Mouse (Mus musculus) CH12.LX (cell line): ENCODE results near the gene Peli1. TPM values are rescaled to one million over a fixed set of nuclear protein-coding genes. Genes with fewer than 3 reads are reported as not detected.

Experiments used
- DNase-seq: peaks from one replicate; pipeline ENCODE4 v3.0.0-alpha.2; 2013; ENCODE audit errors: extremely low read depth
- H3K27ac ChIP-seq: 2 replicates; pipeline ENCODE4 v1.5.1; 2012; ENCODE audit warnings: low read depth, mild to moderate bottlenecking, control low read depth, moderate library complexity; ENCODE audit not compliant: insufficient read depth
- H3K27me3 ChIP-seq: replicated peaks from 2 replicates; pipeline ENCODE3; 2012; ENCODE audit warnings: inconsistent platforms
- H3K36me3 ChIP-seq, 2 experiments: replicated peaks in 1 of 2; 2 replicates each; pipeline versions ENCODE3 to v1.6.1; 2012; ENCODE audit warnings: inconsistent platforms in 1 of 2, low read length in 1 of 2, mild to moderate bottlenecking in 1 of 2, mixed read lengths in 1 of 2, moderate library complexity in 1 of 2; ENCODE audit not compliant: control insufficient read depth in 1 of 2, insufficient read depth in 1 of 2
- H3K4me1 ChIP-seq, 2 experiments: 2 replicates each; pipeline ENCODE4 v1.6.1; 2012; ENCODE audit warnings: inconsistent platforms in 1 of 2, moderate library complexity in 1 of 2; ENCODE audit not compliant: insufficient read depth in 2 of 2, control insufficient read depth in 1 of 2
- H3K4me2 ChIP-seq: 2 replicates; pipeline ENCODE4 v1.6.1; 2012; ENCODE audit warnings: low read depth, mild to moderate bottlenecking, control low read depth; ENCODE audit not compliant: poor library complexity, insufficient read depth, severe bottlenecking
- H3K4me3 ChIP-seq, 3 experiments: fragments of 150-350 bp in 1 of 3; sonication (generic) in 1 of 3; replicated peaks in 1 of 3; 2 replicates each; pipeline versions ENCODE3 to v1.5.1; 2011 to 2012; ENCODE audit warnings: low read depth in 2 of 3, low read length in 2 of 3, mild to moderate bottlenecking in 2 of 3, moderate library complexity in 2 of 3, control low read depth in 1 of 3, improper control_type of control experiment in 1 of 3, inconsistent platforms in 1 of 3, mixed read lengths in 1 of 3; ENCODE audit not compliant: poor library complexity in 1 of 3
- H3K79me2 ChIP-seq: replicated peaks from 2 replicates; pipeline ENCODE4 v1.6.1; 2012; ENCODE audit warnings: mild to moderate bottlenecking, moderate library complexity; ENCODE audit not compliant: control insufficient read depth, poor library complexity, insufficient read depth, severe bottlenecking; ENCODE audit errors: extremely low read depth
- H3K9ac ChIP-seq: 2 replicates; pipeline ENCODE4 v1.6.1; 2012; ENCODE audit warnings: low read depth, mild to moderate bottlenecking, control low read depth, moderate library complexity; ENCODE audit not compliant: insufficient read depth
- H3K9me3 ChIP-seq: replicated peaks from 2 replicates; pipeline ENCODE3; 2012; ENCODE audit warnings: low read length, inconsistent platforms, mixed read lengths
- CHD1 ChIP-seq: IDR thresholded peaks from 2 replicates; pipeline ENCODE4 v1.6.1; 2012; ENCODE audit warnings: low read depth, low read length, improper control_type of control experiment, inconsistent platforms
- CTCF ChIP-seq, 2 experiments: IDR thresholded peaks in 1 of 2; conservative IDR thresholded peaks in 1 of 2; 2 replicates each; pipeline ENCODE4 v1.5.1; 2011 to 2012; ENCODE audit warnings: low read depth in 2 of 2, low read length in 2 of 2, improper control_type of control experiment in 1 of 2, inconsistent platforms in 1 of 2, mild to moderate bottlenecking in 1 of 2, moderate library complexity in 1 of 2
- EP300 ChIP-seq: IDR thresholded peaks from 2 replicates; pipeline ENCODE4 v1.6.1; 2011; ENCODE audit warnings: low read length, improper control_type of control experiment
- ETS1 ChIP-seq: conservative IDR thresholded peaks from 2 replicates; pipeline ENCODE4 v1.6.1; 2012; ENCODE audit warnings: low read depth, mild to moderate bottlenecking, inconsistent platforms, low read length, improper control_type of control experiment, moderate library complexity
- GABPA ChIP-seq: IDR thresholded peaks from 2 replicates; pipeline ENCODE4 v1.6.1; 2012; ENCODE audit warnings: low read depth, low read length, improper control_type of control experiment, inconsistent platforms; ENCODE audit not compliant: insufficient replicate concordance
- HCFC1 ChIP-seq: IDR thresholded peaks from 2 replicates; pipeline ENCODE4 v1.6.1; 2012; ENCODE audit warnings: low read depth, mild to moderate bottlenecking, inconsistent platforms, low read length, improper control_type of control experiment
- IRF4 ChIP-seq: IDR thresholded peaks from 2 replicates; pipeline ENCODE4 v1.6.1; 2014; ENCODE audit warnings: low read depth, mild to moderate bottlenecking, inconsistent platforms, low read length, improper control_type of control experiment
- JUND ChIP-seq: conservative IDR thresholded peaks from 2 replicates; pipeline ENCODE4 v1.6.1; 2011; ENCODE audit warnings: low read depth, low read length, improper control_type of control experiment
- MAZ ChIP-seq: IDR thresholded peaks from 2 replicates; pipeline ENCODE4 v1.6.1; 2012; ENCODE audit warnings: low read depth, mild to moderate bottlenecking, inconsistent platforms, low read length, improper control_type of control experiment, moderate library complexity
- MEF2A ChIP-seq: IDR thresholded peaks from 2 replicates; pipeline ENCODE4 v1.6.1; 2014; ENCODE audit warnings: low read depth, mild to moderate bottlenecking, inconsistent platforms, low read length, improper control_type of control experiment, borderline replicate concordance
- MXI1 ChIP-seq: IDR thresholded peaks from 2 replicates; pipeline ENCODE4 v1.6.1; 2011; ENCODE audit warnings: mild to moderate bottlenecking, low read depth, low read length, improper control_type of control experiment
- NELFE ChIP-seq: IDR thresholded peaks from 2 replicates; pipeline ENCODE4 v1.6.1; 2011; ENCODE audit warnings: low read depth, low read length, improper control_type of control experiment
- POLR2AphosphoS2 ChIP-seq: IDR thresholded peaks from 2 replicates; pipeline ENCODE4 v1.6.1; 2011; ENCODE audit warnings: low read depth, low read length, improper control_type of control experiment
- RAD21 ChIP-seq: IDR thresholded peaks from 2 replicates; pipeline ENCODE4 v1.6.1; 2011; ENCODE audit warnings: low read depth, mild to moderate bottlenecking, low read length, improper control_type of control experiment, moderate library complexity
- SMC3 ChIP-seq: IDR thresholded peaks from 2 replicates; pipeline ENCODE4 v1.6.1; 2011; ENCODE audit warnings: low read depth, low read length, improper control_type of control experiment
- TBP ChIP-seq: conservative IDR thresholded peaks from 2 replicates; pipeline ENCODE4 v1.6.1; 2011; ENCODE audit warnings: low read depth, low read length, improper control_type of control experiment
- USF2 ChIP-seq: conservative IDR thresholded peaks from 2 replicates; pipeline ENCODE4 v1.6.1; 2011; ENCODE audit warnings: low read depth, low read length, improper control_type of control experiment
- ZC3H11A ChIP-seq: IDR thresholded peaks from 2 replicates; pipeline ENCODE4 v1.6.1; 2012; ENCODE audit warnings: low read depth, mild to moderate bottlenecking, inconsistent platforms, low read length, improper control_type of control experiment
- ZKSCAN1 ChIP-seq: IDR thresholded peaks from 2 replicates; pipeline ENCODE4 v1.6.1; 2012; ENCODE audit warnings: low read depth, inconsistent platforms, low read length, improper control_type of control experiment, borderline replicate concordance
- ZMIZ1 ChIP-seq: IDR thresholded peaks from 2 replicates; pipeline ENCODE4 v1.6.1; 2012; ENCODE audit warnings: low read depth, mild to moderate bottlenecking, inconsistent platforms, low read length, improper control_type of control experiment
- ZNF384 ChIP-seq: IDR thresholded peaks from 2 replicates; pipeline ENCODE4 v1.6.1; 2012; ENCODE audit warnings: low read depth, low read length, improper control_type of control experiment, inconsistent platforms
- dilution Hi-C: fragments of 300-500 bp; cut with MboI; formaldehyde crosslinking; loops from 2 replicates; pipeline ENCODE4 v1.14.3; 2020; ENCODE audit warnings: low sequenced_read_pairs; ENCODE audit not compliant: extremely low pct_unique_long_range_greater_than_20kb, extremely low pct_ligation_motif_present
- in situ Hi-C: fragments of 300-500 bp; cut with MboI; formaldehyde crosslinking; loops from 3 replicates; pipeline ENCODE4 v1.14.3; 2019; ENCODE audit warnings: low sequenced_read_pairs, low pct_ligation_motif_present, low pct_unique_long_range_greater_than_20kb, mixed read lengths
- polyA plus RNA-seq: library from polyadenylated mRNA; unstranded; fragments of >175 nt; gene quantifications from 2 replicates; pipeline ENCODE4 v1.2.1, GENCODE M21; 2012; ENCODE audit warnings: low read depth; ENCODE audit not compliant: insufficient read length
- total RNA-seq, 2 experiments: library from RNA; depleted of rRNA; stranded (reverse); fragments of 300-350 nt in 1 of 2; fragments of >200 nt in 1 of 2; gene quantifications; 2 replicates each; pipeline ENCODE4 v1.2.3; 2012 to 2014

The Peli1 gene
- total and polyA plus RNA-seq, 3 experiments: 6.7 to 25.9 (median 14.8) TPM

DNA sequence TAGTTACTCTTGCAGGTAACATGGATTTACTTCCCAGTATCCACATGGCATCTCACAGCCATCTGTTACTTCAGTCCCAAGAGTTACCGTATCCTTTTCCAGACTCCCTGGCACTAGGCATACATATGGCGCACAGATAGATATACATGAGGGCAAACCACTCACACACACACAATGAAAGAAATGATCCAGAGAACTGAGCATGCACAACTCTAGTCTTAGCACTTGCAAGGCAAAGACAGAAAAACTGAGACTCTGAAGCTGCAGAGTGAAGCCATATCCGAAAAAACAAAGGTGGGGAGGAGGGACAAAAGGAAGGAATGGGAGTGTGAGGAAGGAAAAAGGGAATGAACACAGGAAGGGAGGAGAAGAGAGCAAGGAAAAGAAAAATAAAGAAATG lies 27.8 kb upstream of the Peli1 start:
- H3K9me3 ChIP-seq: no peaks in the 10 kb centered on the region
- no peaks in the 10 kb centered on the region for H3K79me2 ChIP-seq
- H3K4me1 ChIP-seq: 0 out of 4 replicates have a peak, but pooled peaks cover 0 to 2% of the 10 kb centered on the region in 2 experiments
- H3K9ac ChIP-seq: no peak overlapping the region
- dilution Hi-C loops (no loop called here), in situ Hi-C loops (no loop called here)
- H3K27ac ChIP-seq: no peak overlapping the region
- no peak for DNase-seq
- no peaks in the 10 kb centered on the region for H3K27me3 ChIP-seq
- H3K36me3 ChIP-seq: no peaks in the 10 kb centered on the region
- no peak for TF ChIP-seq JUND
- TF ChIP-seq, all 38 proteins: peak for 0
- H3K4me3 ChIP-seq: no peak overlapping the region
- no peak overlapping the region for H3K4me2 ChIP-seq

DNA sequence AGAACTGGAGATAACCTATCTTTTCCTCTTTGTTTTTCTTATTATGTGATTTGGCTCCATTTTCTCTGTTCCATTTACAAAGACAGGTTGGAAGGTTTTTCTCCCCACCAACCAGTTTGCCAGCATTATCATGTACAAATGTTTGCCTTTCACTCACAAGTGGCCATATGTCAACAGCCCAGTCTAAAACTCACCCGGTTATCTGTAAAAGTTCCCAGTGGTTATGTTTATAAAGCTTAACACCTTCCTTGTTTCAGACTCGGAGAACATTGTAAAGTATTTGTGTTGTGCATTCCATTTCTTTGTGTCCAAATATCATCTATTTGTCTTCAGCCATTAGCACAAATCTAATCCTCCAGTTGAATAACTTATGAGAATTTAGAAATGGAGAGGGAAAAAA lies 11.7 kb upstream of the Peli1 start:
- Histone ChIP-seq H3K79me2 (no peaks in the 10 kb centered on the region), H3K36me3 (no peaks in the 10 kb centered on the region), H3K27me3 (peaks cover 4% of the 10 kb centered on the region), H3K4me2 (no peak overlapping the region), H3K9ac (no peak overlapping the region), H3K4me1 (peaks cover 0 to 15% of the 10 kb centered on the region in 2 experiments; a peak in 2 of 4 replicates), H3K4me3 (no peak overlapping the region), H3K9me3 (no peaks in the 10 kb centered on the region), H3K27ac (no peak overlapping the region)
- in situ Hi-C loops (no loop called here), dilution Hi-C loops (no loop called here)
- DNase-seq: no peak
- TF ChIP-seq GABPA: no peak
- TF ChIP-seq USF2: no peak

DNA sequence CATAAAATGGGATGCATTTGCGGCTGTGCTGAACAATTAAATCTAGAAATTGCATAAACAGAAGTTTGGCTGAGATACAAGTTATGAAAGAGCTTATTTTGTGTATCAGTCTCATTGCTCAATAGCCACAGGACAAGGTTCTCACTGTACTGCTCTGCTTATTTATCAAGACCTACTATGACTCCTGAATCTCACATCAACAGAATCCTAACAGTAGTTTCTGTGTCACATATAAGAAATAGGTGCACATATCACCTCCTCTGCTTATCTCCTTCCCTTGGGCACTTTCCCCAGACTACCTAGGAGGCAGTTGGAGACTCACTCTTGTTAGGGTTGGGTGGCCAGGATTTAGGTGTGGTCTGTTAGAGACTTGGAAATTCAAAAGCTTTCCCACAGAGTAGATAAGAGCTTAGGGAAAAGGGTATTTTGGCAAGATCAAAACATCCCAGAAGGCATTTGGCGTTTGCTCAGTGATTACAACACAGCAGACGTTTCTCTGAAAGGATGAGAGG lies 11.2 kb upstream of the Peli1 start:
- in situ Hi-C loops: no loop called here
- Histone ChIP-seq H3K4me2 (no peak overlapping the region), H3K9ac (no peak overlapping the region), H3K27ac (no peak overlapping the region), H3K36me3 (no peaks in the 10 kb centered on the region), H3K27me3 (peaks cover 4% of the 10 kb centered on the region), H3K79me2 (no peaks in the 10 kb centered on the region), H3K4me3 (no peak overlapping the region), H3K4me1 (peaks cover 0 to 15% of the 10 kb centered on the region in 2 experiments; a peak in 2 of 4 replicates), H3K9me3 (no peaks in the 10 kb centered on the region)
- no peak for TF ChIP-seq ZC3H11A
- TF ChIP-seq ZKSCAN1: no peak
- TF ChIP-seq POLR2AphosphoS2: no peak
- TF ChIP-seq JUND: no peak
- TF ChIP-seq NELFE: no peak
- TF ChIP-seq RAD21: no peak
- TF ChIP-seq HCFC1: no peak
- TF ChIP-seq MXI1: no peak
- TF ChIP-seq IRF4: no peak
- no peak for TF ChIP-seq SMC3
- TF ChIP-seq MAZ: no peak
- TF ChIP-seq EP300: no peak
- no peak for TF ChIP-seq CTCF (conservative IDR thresholded peaks at IDR 0.05 in 1 of 2, IDR thresholded peaks at IDR 0.05 in 1 of 2; ENCODE audit: low read depth in 2 of 2, low read length in 2 of 2)
- no peak for TF ChIP-seq ZMIZ1
- no peak for TF ChIP-seq ZNF384
- no peak for TF ChIP-seq CHD1
- TF ChIP-seq ETS1: no peak
- no peak for TF ChIP-seq TBP
- no peak for TF ChIP-seq MEF2A
- DNase-seq: no peak
- dilution Hi-C loops: no loop called here
